Mouse (Mus musculus) embryonic facial prominence, embryonic 11.5 days (tissue): ENCODE measurements around the gene Hsph1. TPM values are rescaled to one million over a fixed set of nuclear protein-coding genes. Genes with fewer than 3 reads are reported as not detected.
A peak's percentile ranks its signal among the peaks of the same experiment; 100 is the strongest.

ENCODE experiments used
- ATAC-seq: fragments of 200-750 bp; cut with Nextera tagmentation; replicated peaks from 2 replicates; pipeline ENCODE4 v1.8.0; 2017; ENCODE audit warnings: low read depth; ENCODE audit not compliant: insufficient number of reproducible peaks, low FRiP score, low TSS enrichment
- DNase-seq: peaks from one replicate; pipeline ENCODE4 v3.0.0-alpha.2; 2015; ENCODE audit warnings: low spot score
- H3K27ac ChIP-seq: fragments of 300-500 bp; sonication (generic); replicated peaks from 2 replicates; pipeline ENCODE4 v1.5.1; 2014; ENCODE audit warnings: mild to moderate bottlenecking, low read depth, low read length, control low read depth
- H3K27me3 ChIP-seq: fragments of 300-500 bp; sonication (generic); 2 replicates; pipeline ENCODE4 v1.6.1; 2014; ENCODE audit warnings: mild to moderate bottlenecking, low read length, moderate library complexity, mixed read lengths; ENCODE audit not compliant: control insufficient read depth, insufficient read depth
- H3K36me3 ChIP-seq: fragments of 300-500 bp; sonication (generic); replicated peaks from 2 replicates; pipeline ENCODE4 v1.6.1; 2014; ENCODE audit warnings: low read depth, mild to moderate bottlenecking, low read length, moderate library complexity, mixed read lengths; ENCODE audit not compliant: control insufficient read depth, insufficient read depth
- H3K4me1 ChIP-seq: fragments of 300-500 bp; sonication (generic); 2 replicates; pipeline ENCODE4 v1.6.1; 2014; ENCODE audit warnings: low read length, mixed read lengths; ENCODE audit not compliant: control insufficient read depth, insufficient read depth
- H3K4me2 ChIP-seq: fragments of 300-500 bp; sonication (generic); 2 replicates; pipeline ENCODE4 v1.6.1; 2014; ENCODE audit warnings: low read depth, mild to moderate bottlenecking, control low read depth, low read length, moderate library complexity
- H3K4me3 ChIP-seq: fragments of 300-500 bp; sonication (generic); 2 replicates; pipeline ENCODE4 v1.5.1; 2014; ENCODE audit warnings: low read depth, low read length, control low read depth
- H3K9ac ChIP-seq: fragments of 300-500 bp; sonication (generic); replicated peaks from 2 replicates; pipeline ENCODE4 v1.6.1; 2014; ENCODE audit warnings: mild to moderate bottlenecking, control low read depth, low read length
- H3K9me3 ChIP-seq: fragments of 300-500 bp; sonication (generic); replicated peaks from 2 replicates; pipeline ENCODE4 v1.6.1; 2016; ENCODE audit warnings: mild to moderate bottlenecking, low read length, inconsistent platforms, mixed read lengths; ENCODE audit not compliant: control insufficient read depth
- WGBS: fragments of 180-500 bp; shearing (Covaris S2); extraction: QIAGEN DNeasy Blood & Tissue Kit; methylation state at CpG from one replicate; pipeline ENCODE4 v1.1.7; 2014; 5-methylcytosine and 5-hydroxymethylcytosine counted together
- polyA plus RNA-seq: library from polyadenylated mRNA; unstranded; fragments of >200 nt; fragmentation: Nextera tagmentation; extraction: Ambion mirVana; gene quantifications from 2 replicates; pipeline ENCODE4 v1.2.1, GENCODE M21; 2014

Hsph1 gene
- polyA plus RNA-seq, 1 experiment from 2014 or later: 131 TPM

GRCm38 (mm10) chr5:149663417-149663816, 27.2 kb upstream of the Hsph1 start:
- Histone ChIP-seq H3K4me3 (no peak overlapping the region), H3K9me3 (no peaks in the 10 kb centered on the region), H3K36me3 (no peaks in the 10 kb centered on the region), H3K27ac (no peak overlapping the region), H3K27me3 (no peaks in the 10 kb centered on the region), H3K9ac (no peak overlapping the region), H3K4me2 (no peak overlapping the region), H3K4me1 (no peaks in the 10 kb centered on the region)
- ATAC-seq (no peak), DNase-seq (no peak)
- WGBS: 79% methylated on average over 5 of the region's 5 CpGs

DNA sequence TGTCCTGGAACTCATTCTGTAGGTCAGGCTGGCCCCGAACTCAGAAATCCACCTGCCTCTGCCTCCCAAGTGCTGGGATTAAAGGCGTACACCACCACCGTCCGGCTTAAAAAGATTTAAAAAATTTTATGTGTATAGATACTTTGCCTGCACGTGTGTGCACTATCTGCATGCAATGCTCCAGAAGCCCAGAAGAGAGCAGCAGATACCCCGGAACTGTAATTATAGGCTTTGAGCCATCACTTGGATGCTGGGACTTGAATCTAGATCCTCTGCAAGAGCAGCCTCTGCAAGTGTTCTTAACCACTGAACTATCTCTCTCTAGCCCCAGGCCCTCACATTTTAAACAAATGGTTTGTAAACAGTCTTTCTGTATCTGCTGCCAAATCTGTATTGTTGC, 26.8 kb upstream of the Hsph1 start:
- Histone ChIP-seq H3K4me3 (no peak overlapping the region), H3K27ac (no peak overlapping the region), H3K36me3 (no peaks in the 10 kb centered on the region), H3K9ac (no peak overlapping the region), H3K4me2 (no peak overlapping the region), H3K27me3 (no peaks in the 10 kb centered on the region), H3K4me1 (no peaks in the 10 kb centered on the region), H3K9me3 (no peaks in the 10 kb centered on the region)
- DNase-seq: no peak
- 85% methylated on average over 6 of the region's 6 CpGs for WGBS
- no peak for ATAC-seq

GRCm38 (mm10) chr5:149661428-149661827, 25.3 kb upstream of the Hsph1 start:
- no peaks in the 10 kb centered on the region for H3K27me3 ChIP-seq
- no peak overlapping the region for H3K27ac ChIP-seq
- H3K36me3 ChIP-seq: no peaks in the 10 kb centered on the region
- H3K9ac ChIP-seq: no peak overlapping the region
- no peak overlapping the region for H3K4me3 ChIP-seq
- no peaks in the 10 kb centered on the region for H3K9me3 ChIP-seq
- H3K4me2 ChIP-seq: no peak overlapping the region
- WGBS: 84% methylated on average over 6 of the region's 6 CpGs
- no peak for ATAC-seq
- no peak for DNase-seq
- H3K4me1 ChIP-seq: no peaks in the 10 kb centered on the region

DNA sequence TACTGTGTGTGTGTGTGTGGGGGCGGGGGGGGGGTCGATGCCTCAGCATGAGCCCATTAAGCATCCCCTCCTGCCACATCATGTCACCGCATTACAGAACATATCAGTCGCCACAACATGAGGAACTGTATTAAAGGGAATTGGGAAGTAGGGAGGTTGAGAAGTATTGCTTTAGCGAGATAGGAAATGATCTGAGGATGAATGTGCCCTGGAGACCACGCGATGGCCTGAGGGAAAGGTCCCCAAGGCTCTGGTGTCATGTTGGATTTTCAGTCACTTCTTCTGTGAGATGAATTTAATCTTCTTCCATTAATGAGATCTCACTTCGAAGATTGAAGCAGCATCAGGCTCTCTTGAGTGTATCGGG, 23.2 kb upstream of the Hsph1 start:
- Histone ChIP-seq H3K27ac (no peak overlapping the region), H3K4me1 (no peaks in the 10 kb centered on the region), H3K36me3 (no peaks in the 10 kb centered on the region), H3K9me3 (no peaks in the 10 kb centered on the region), H3K9ac (no peak overlapping the region), H3K4me3 (no peak overlapping the region), H3K4me2 (no peak overlapping the region), H3K27me3 (no peaks in the 10 kb centered on the region)
- DNase-seq (no peak), ATAC-seq (no peak)
- 66% methylated on average over 9 of the region's 9 CpGs for WGBS

- WGBS: 69% methylated on average over 9 of the region's 9 CpGs
- Histone ChIP-seq H3K27ac (no peak overlapping the region), H3K9ac (no peak overlapping the region), H3K27me3 (no peaks in the 10 kb centered on the region), H3K9me3 (no peaks in the 10 kb centered on the region), H3K36me3 (no peaks in the 10 kb centered on the region), H3K4me1 (no peaks in the 10 kb centered on the region), H3K4me3 (no peak overlapping the region), H3K4me2 (no peak overlapping the region)
- no peak for DNase-seq
- ATAC-seq: no peak
Measured at GRCm38 (mm10) chr5:149658741-149659413, 22.7 kb upstream of the Hsph1 start.

GRCm38 (mm10) chr5:149658022-149658421, 21.8 kb upstream of the Hsph1 start:
- no peaks in the 10 kb centered on the region for H3K36me3 ChIP-seq
- 67% methylated on average over 3 of the region's 3 CpGs for WGBS
- no peak overlapping the region for H3K4me2 ChIP-seq
- no peaks in the 10 kb centered on the region for H3K4me1 ChIP-seq
- DNase-seq (no peak), ATAC-seq (no peak)
- H3K9me3 ChIP-seq: no peaks in the 10 kb centered on the region
- H3K27ac ChIP-seq: no peak overlapping the region
- H3K27me3 ChIP-seq: no peaks in the 10 kb centered on the region
- no peak overlapping the region for H3K9ac ChIP-seq
- H3K4me3 ChIP-seq: no peak overlapping the region

- Histone ChIP-seq H3K9ac (no peak overlapping the region), H3K4me1 (no peaks in the 10 kb centered on the region), H3K27ac (no peak overlapping the region), H3K36me3 (no peaks in the 10 kb centered on the region), H3K27me3 (no peaks in the 10 kb centered on the region), H3K4me2 (no peak overlapping the region), H3K9me3 (no peaks in the 10 kb centered on the region), H3K4me3 (no peak overlapping the region)
- no peak for ATAC-seq
- WGBS: 87% methylated on average over 9 of the region's 9 CpGs
- no peak for DNase-seq
Measured at GRCm38 (mm10) chr5:149655636-149656035, 19.5 kb upstream of the Hsph1 start.

DNA sequence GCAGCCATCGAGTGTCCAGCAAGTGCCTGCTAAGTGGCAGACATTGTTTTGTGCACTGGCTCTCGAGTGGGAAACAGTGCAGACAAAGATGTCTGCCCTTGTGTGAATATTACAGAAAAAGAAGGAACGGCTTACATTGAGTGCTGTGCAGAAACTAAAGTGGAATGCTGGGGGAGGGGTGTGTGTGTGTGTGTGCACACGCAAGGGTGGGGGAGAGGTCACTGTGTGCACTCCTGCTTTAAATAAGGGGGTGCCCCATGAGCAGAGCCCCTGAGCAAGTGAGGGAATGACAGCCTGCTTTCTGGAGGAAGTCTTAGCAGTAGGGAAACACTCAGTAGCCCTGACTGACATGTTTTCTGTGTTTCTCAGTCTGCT, 14.0 kb upstream of the Hsph1 start:
- Histone ChIP-seq H3K4me2 (no peak overlapping the region), H3K4me3 (no peak overlapping the region), H3K9me3 (no peaks in the 10 kb centered on the region), H3K27me3 (no peaks in the 10 kb centered on the region), H3K27ac (no peak overlapping the region), H3K4me1 (no peaks in the 10 kb centered on the region), H3K36me3 (no peaks in the 10 kb centered on the region), H3K9ac (no peak overlapping the region)
- 70% methylated on average over 4 of the region's 4 CpGs for WGBS
- DNase-seq (no peak), ATAC-seq (0 out of 2 replicates have a peak, but pooled peaks have one; percentile 45)
